Mouse (Mus musculus) leukemia stem cell, adult 10-12 weeks (primary cell): ENCODE results near the gene S100a10. TPM values are rescaled to one million over a fixed set of nuclear protein-coding genes. Genes with fewer than 3 reads are reported as not detected.

ENCODE experiments used
- polyA plus RNA-seq: library from polyadenylated mRNA; stranded (reverse); fragments of >175 nt; gene quantifications from 2 replicates; pipeline ENCODE4 v1.2.3, GENCODE M21; 2012; ENCODE audit warnings: low replicate concordance

Gene S100a10
- polyA plus RNA-seq, result 1.1 and 19.2 TPM in 2 replicates

DNA sequence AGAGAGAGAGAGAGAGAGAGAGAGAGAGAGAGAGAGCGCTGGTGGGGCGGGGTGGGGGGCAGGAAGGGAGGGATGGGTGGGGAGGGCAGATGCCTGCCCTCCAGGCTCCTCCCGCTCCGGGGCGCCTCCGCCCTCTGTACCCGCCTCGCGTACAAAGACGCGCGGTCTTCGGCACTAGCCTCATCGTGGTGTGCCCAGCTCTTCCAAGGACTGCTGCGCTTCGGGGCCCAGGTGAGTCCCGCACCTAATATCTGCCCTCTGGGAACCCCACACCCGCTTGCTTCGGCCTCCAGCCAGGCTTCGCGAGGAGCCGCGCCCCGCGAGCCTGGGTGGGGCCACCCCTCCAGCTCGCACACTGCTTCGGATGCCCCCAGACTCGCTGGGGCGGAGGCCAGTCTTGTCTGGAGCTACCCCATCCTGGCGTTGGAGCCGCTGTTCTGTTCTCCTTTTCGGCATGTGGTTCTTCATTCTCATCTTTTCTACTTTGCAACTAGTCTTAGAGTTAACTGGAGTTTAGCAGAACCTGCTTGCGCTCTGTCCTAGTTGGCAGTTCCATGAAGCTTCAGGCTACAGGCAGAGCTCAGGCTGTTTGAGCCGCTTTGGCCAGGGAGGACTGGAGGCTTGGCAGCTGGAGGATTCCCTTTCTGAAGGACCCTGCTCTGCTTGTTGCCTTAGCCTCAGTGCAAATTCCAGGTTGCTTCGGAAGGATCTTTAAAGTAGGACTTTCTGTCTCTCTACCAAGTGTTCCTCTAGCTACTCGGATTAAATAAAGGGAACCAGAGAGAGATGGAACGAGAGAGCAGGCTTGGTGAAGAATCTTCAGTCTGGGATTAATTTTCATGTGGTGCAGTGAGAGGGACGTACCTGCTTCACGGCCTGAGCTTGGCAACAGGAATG, at the start of gene S100a10:
S100a10 (plus strand) TSS at position 100 of the 897 bp plus-strand sequence.

DNA sequence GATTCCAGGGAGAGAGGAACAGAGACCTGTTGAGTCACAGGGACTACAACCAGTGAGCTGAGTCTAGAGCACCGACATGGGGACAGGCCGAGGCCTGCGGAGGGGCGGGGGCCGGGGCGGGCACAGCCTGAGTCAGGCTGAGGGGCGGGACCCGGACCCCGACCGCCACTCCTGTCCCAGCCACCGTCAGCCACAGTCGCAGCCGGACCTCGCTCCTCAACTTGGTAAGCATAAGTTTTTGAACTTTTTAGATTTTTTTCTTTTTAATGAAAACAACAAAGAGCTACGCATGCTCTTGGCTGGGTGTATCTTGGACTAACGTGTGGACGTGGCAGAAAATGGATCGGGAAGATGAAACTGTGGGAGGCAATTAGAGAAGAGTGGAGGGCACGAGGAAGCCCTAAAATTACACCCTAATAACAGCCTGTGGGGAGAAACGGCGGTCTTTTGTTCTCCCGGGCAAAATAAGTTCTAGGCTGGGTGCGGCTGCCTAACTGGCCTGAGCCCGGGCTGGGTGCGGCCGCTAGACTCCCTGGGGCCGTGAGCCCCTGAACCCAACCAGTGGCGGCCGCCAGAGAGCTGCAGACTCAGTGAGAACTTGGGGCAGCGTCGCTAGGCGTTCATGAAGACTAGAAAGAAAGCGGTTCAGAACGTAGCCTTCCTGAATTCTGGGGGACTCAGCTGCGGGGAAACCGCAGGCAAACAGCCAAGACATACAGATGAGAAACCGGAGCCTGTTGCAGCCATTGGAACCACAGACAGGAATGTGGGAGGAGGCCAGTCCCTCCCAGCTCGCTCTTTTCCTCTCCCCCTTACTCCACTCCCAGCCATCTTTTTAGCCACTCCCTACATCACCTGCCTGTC, 34.3 kb upstream of the S100a10 start, which contains the start of gene S100a11:
S100a11 (plus strand) TSS at position 159 of the 864 bp plus-strand sequence.

Other genes starting within 250 kb of the S100a10 start
- not detected in 2 replicates for gene Hrnr, start 235.3 kb upstream of the S100a10 start, polyA plus RNA-seq
- gene Rptn, start 161.4 kb upstream of the S100a10 start, polyA plus RNA-seq, result not detected in 2 replicates
- 0.02 TPM in 1 of 2 replicates, not detected in the other for gene Tchh, start 112.8 kb upstream of the S100a10 start, polyA plus RNA-seq
- gene Tchhl1, start 86.3 kb upstream of the S100a10 start, polyA plus RNA-seq, result not detected in 2 replicates
- 7.7 and 9.4 TPM in 2 replicates for gene S100a11, start 34.6 kb upstream of the S100a10 start, polyA plus RNA-seq
- not detected in 2 replicates for gene Tdpoz2, start 97.6 kb downstream of the S100a10 start, polyA plus RNA-seq
- not detected in 2 replicates for gene Tdpoz1, start 121.2 kb downstream of the S100a10 start, polyA plus RNA-seq
- gene Gm37596, start 138.0 kb downstream of the S100a10 start, polyA plus RNA-seq, result not detected in 2 replicates
- gene Gm5773, start 217.9 kb downstream of the S100a10 start, polyA plus RNA-seq, result 0.20 TPM in 1 of 2 replicates, not detected in the other
- gene Tdpoz4, start 241.3 kb downstream of the S100a10 start, polyA plus RNA-seq, result not detected in 2 replicates